Mouse (Mus musculus): Measurements from ENCODE around the gene Slc37a3. TPM values are rescaled to one million over a fixed set of nuclear protein-coding genes. Genes with fewer than 3 reads are reported as not detected.
"Not testable (repeated sequence)": the region's sequence is repeated elsewhere in the genome, so short reads cannot be mapped to it uniquely, and the experiment has no call there.

Gene Slc37a3
- 28.6 and 29.4 TPM in 2 replicates for total RNA-seq (2017)

- peak; percentile 61 for ATAC-seq (ENCODE audit: extremely low read depth, insufficient number of reproducible peaks, low FRiP score, poor library complexity, severe bottlenecking)
Observed at GRCm38 (mm10) chr6:39377311-39377827, at the start of gene Slc37a3. Gene Slc37a3, minus strand, starts transcription at chr6:39377675.

GRCm38 (mm10) chr6:39426725-39427124 lies 49.2 kb upstream of the Slc37a3 start:
- ATAC-seq (ENCODE audit: extremely low read depth, insufficient number of reproducible peaks, low FRiP score, poor library complexity, severe bottlenecking), result no peak

GRCm38 (mm10) chr6:39425181-39425580 lies 47.7 kb upstream of the Slc37a3 start:
- ATAC-seq (ENCODE audit: extremely low read depth, insufficient number of reproducible peaks, low FRiP score, poor library complexity, severe bottlenecking), result no peak

- no peak for ATAC-seq (ENCODE audit: extremely low read depth, insufficient number of reproducible peaks, low FRiP score, poor library complexity, severe bottlenecking)
Observed at GRCm38 (mm10) chr6:39423686-39424085, 46.2 kb upstream of the Slc37a3 start.

GRCm38 (mm10) chr6:39423130-39423551 lies 45.7 kb upstream of the Slc37a3 start:
- ATAC-seq (ENCODE audit: extremely low read depth, insufficient number of reproducible peaks, low FRiP score, poor library complexity, severe bottlenecking), result no peak

GRCm38 (mm10) chr6:39420867-39421266 lies 43.4 kb upstream of the Slc37a3 start:
- no peak for ATAC-seq (ENCODE audit: extremely low read depth, insufficient number of reproducible peaks, low FRiP score, poor library complexity, severe bottlenecking)

GRCm38 (mm10) chr6:39419851-39420721 lies 42.6 kb upstream of the Slc37a3 start, which contains the start of gene Mkrn1:
Gene Mkrn1, minus strand, starts transcription at chr6:39420462.
- ATAC-seq (ENCODE audit: extremely low read depth, insufficient number of reproducible peaks, low FRiP score, poor library complexity, severe bottlenecking), result peak; percentile 84

GRCm38 (mm10) chr6:39419386-39419850 lies 41.9 kb upstream of the Slc37a3 start:
- no peak for ATAC-seq (ENCODE audit: extremely low read depth, insufficient number of reproducible peaks, low FRiP score, poor library complexity, severe bottlenecking)

GRCm38 (mm10) chr6:39416654-39417053 lies 39.2 kb upstream of the Slc37a3 start:
- ATAC-seq (ENCODE audit: extremely low read depth, insufficient number of reproducible peaks, low FRiP score, poor library complexity, severe bottlenecking), result not testable (repeated sequence)

GRCm38 (mm10) chr6:39415762-39416161 lies 38.3 kb upstream of the Slc37a3 start:
- peak; percentile 43; the same call in 1 of the 2 replicates for ATAC-seq (ENCODE audit: extremely low read depth, insufficient number of reproducible peaks, low FRiP score, poor library complexity, severe bottlenecking)

- ATAC-seq (ENCODE audit: extremely low read depth, insufficient number of reproducible peaks, low FRiP score, poor library complexity, severe bottlenecking), result no peak
Observed at GRCm38 (mm10) chr6:39414106-39414505, 36.6 kb upstream of the Slc37a3 start.

GRCm38 (mm10) chr6:39406480-39406879 lies 29.0 kb upstream of the Slc37a3 start:
- ATAC-seq (ENCODE audit: extremely low read depth, insufficient number of reproducible peaks, low FRiP score, poor library complexity, severe bottlenecking), result no peak

GRCm38 (mm10) chr6:39403136-39403535 lies 25.7 kb upstream of the Slc37a3 start:
- ATAC-seq (ENCODE audit: extremely low read depth, insufficient number of reproducible peaks, low FRiP score, poor library complexity, severe bottlenecking), result no peak

- no peak for ATAC-seq (ENCODE audit: extremely low read depth, insufficient number of reproducible peaks, low FRiP score, poor library complexity, severe bottlenecking)
Observed at GRCm38 (mm10) chr6:39400343-39400742, 22.9 kb upstream of the Slc37a3 start.

- no peak for ATAC-seq (ENCODE audit: extremely low read depth, insufficient number of reproducible peaks, low FRiP score, poor library complexity, severe bottlenecking)
Observed at GRCm38 (mm10) chr6:39398342-39398741, 20.9 kb upstream of the Slc37a3 start.

GRCm38 (mm10) chr6:39397046-39397445 lies 19.6 kb upstream of the Slc37a3 start:
- no peak for ATAC-seq (ENCODE audit: extremely low read depth, insufficient number of reproducible peaks, low FRiP score, poor library complexity, severe bottlenecking)

- ATAC-seq (ENCODE audit: extremely low read depth, insufficient number of reproducible peaks, low FRiP score, poor library complexity, severe bottlenecking), result no peak
Observed at GRCm38 (mm10) chr6:39395916-39396315, 18.4 kb upstream of the Slc37a3 start.

GRCm38 (mm10) chr6:39395471-39395870 lies 18.0 kb upstream of the Slc37a3 start:
- ATAC-seq (ENCODE audit: extremely low read depth, insufficient number of reproducible peaks, low FRiP score, poor library complexity, severe bottlenecking), result no peak

GRCm38 (mm10) chr6:39389988-39390387 lies 12.5 kb upstream of the Slc37a3 start:
- no peak for ATAC-seq (ENCODE audit: extremely low read depth, insufficient number of reproducible peaks, low FRiP score, poor library complexity, severe bottlenecking)

Data from neutrophil, adult 5-6 weeks (primary cell).